Mouse (Mus musculus): ENCODE measurements around the gene D17Wsu92e.

- TF ChIP-seq EP300 (IDR thresholded peaks at IDR 0.05; ENCODE audit: insufficient read depth, low read depth, low read length) (no peak), POLR2A (IDR thresholded peaks at IDR 0.05; ENCODE audit: insufficient read depth, low read depth, low read length) (no peak), CTCF (IDR thresholded peaks at IDR 0.05) (no peak)
Observed at GRCm38 (mm10) chr17:27724327-27724726, 96.1 kb downstream of the D17Wsu92e start.
